Mouse (Mus musculus): ENCODE results near the gene Cd300ld3. TPM values are rescaled to one million over a fixed set of nuclear protein-coding genes. Genes with fewer than 3 reads are reported as not detected.
"Not testable (repeated sequence)": the region's sequence is repeated elsewhere in the genome, so short reads cannot be mapped to it uniquely, and the experiment has no call there.

Gene Cd300ld3
- polyA plus RNA-seq, 1 experiment from 2014 or later, result not detected

DNA sequence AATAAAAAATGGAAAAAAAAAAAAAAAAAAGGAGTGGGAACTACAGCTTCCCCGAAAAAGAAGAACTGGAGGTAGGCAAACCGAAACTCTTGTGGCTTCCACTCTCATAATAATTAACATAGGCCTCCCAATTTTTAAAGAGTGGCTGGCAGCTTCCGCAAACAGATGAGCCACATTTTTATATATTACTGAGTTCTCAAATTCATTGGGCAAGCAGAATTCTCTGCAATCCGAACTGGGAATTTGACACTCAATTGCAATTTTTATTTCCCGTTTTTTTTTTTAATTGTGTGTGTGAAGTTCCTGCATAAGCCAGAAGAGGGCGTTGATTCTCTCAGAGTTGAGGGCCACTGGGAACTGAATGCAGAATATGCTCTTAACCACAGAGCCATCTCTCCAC, 18.6 kb upstream of the Cd300ld3 start:
- Histone ChIP-seq H3K36me3 (ENCODE audit: control insufficient read depth, insufficient read depth) (no peaks in the 10 kb centered on the region), H3K4me2 (ENCODE audit: low read depth, low read length) (no peak overlapping the region), H3K27me3 (ENCODE audit: control insufficient read depth, insufficient read depth, low read length) (no peaks in the 10 kb centered on the region), H3K9me3 (replicated peaks; ENCODE audit: control insufficient read depth, low read length) (no peaks in the 10 kb centered on the region), H3K27ac (ENCODE audit: low read length) (no peak overlapping the region), H3K4me3 (ENCODE audit: low read length) (no peak overlapping the region), H3K4me1 (ENCODE audit: control insufficient read depth, insufficient read depth, low read length) (no peaks in the 10 kb centered on the region), H3K9ac (ENCODE audit: low read length) (no peak overlapping the region)
- ATAC-seq (replicated peaks; ENCODE audit: extremely low read depth, insufficient read depth, low FRiP score), result no peak
- WGBS, result 59% methylated on average over 6 of the region's 6 CpGs

DNA sequence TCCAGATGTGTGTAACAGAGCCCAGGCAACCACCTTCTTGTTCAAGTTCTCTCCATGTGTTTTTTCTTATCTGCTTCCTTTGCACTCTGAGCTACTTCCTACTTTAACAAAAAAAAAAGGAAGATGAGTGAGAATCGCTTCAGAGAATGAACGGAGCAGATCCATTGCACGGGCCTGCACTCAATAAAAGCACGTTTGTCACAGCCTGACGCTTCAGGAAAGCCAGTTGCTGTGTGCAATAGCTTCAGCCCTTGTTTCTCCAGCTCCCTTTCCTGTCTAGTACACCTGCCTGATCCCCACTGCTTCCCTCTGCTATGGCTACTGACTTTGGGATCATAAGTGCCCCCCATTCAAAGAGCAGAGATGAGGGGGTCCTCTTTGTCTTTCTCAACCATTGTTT, 13.9 kb upstream of the Cd300ld3 start, which contains the start of gene Cd300e:
TSS of gene Cd300e (minus strand) at position 101 of the 400 bp plus-strand sequence.
- no peak for ATAC-seq (replicated peaks; ENCODE audit: extremely low read depth, insufficient read depth, low FRiP score)
- no peak within 1 kb of the TSS for H3K4me2 ChIP-seq (ENCODE audit: low read depth, low read length)
- WGBS, result 32% methylated on average over 5 of the region's 5 CpGs
- no peaks in the 10 kb centered on the region for H3K27me3 ChIP-seq (ENCODE audit: control insufficient read depth, insufficient read depth, low read length)
- no peak within 1 kb of the TSS for H3K27ac ChIP-seq (ENCODE audit: low read length)
- H3K4me1 ChIP-seq (ENCODE audit: control insufficient read depth, insufficient read depth, low read length), result no peaks in the 10 kb centered on the region
- H3K9ac ChIP-seq (ENCODE audit: low read length), result no peak within 1 kb of the TSS
- H3K36me3 ChIP-seq (ENCODE audit: control insufficient read depth, insufficient read depth), result no peaks in the 10 kb centered on the region
- H3K4me3 ChIP-seq (ENCODE audit: low read length), result no peak within 1 kb of the TSS
- H3K9me3 ChIP-seq (replicated peaks; ENCODE audit: control insufficient read depth, low read length), result no peaks in the 10 kb centered on the region

- H3K4me1 ChIP-seq (ENCODE audit: control insufficient read depth, insufficient read depth, low read length), result no peaks in the 10 kb centered on the region
- H3K36me3 ChIP-seq (ENCODE audit: control insufficient read depth, insufficient read depth), result no peaks in the 10 kb centered on the region
- H3K27me3 ChIP-seq (ENCODE audit: control insufficient read depth, insufficient read depth, low read length), result no peaks in the 10 kb centered on the region
- no peaks in the 10 kb centered on the region for H3K9me3 ChIP-seq (replicated peaks; ENCODE audit: control insufficient read depth, low read length)
- no peak overlapping the region for H3K4me3 ChIP-seq (ENCODE audit: low read length)
- no peak overlapping the region for H3K9ac ChIP-seq (ENCODE audit: low read length)
- no peak overlapping the region for H3K4me2 ChIP-seq (ENCODE audit: low read depth, low read length)
- H3K27ac ChIP-seq (ENCODE audit: low read length), result no peak overlapping the region
- 66% methylated on average over 2 of the region's 2 CpGs for WGBS
- no peak for ATAC-seq (replicated peaks; ENCODE audit: extremely low read depth, insufficient read depth, low FRiP score)
Observed at GRCm38 (mm10) chr11:115059797-115060196, 11.6 kb upstream of the Cd300ld3 start.

DNA sequence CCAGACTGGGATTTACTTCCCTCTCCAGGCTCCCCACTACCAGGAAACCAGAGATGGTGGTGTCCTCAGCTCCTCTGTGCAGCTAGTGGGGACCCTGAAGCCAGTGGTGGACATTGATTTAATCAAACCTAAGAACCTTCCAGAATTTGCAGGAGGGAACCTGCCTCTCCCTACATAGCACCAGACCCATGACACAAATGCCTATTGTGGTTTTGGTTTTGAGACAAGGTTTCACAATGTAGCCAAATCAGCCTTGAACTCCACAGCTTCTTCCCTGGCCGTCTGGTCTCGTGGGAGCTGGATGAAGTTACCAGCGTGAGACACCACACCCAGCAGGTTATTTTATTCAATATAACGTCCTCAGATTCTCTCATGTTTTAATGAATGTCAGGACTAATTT, 10.5 kb upstream of the Cd300ld3 start:
- H3K4me3 ChIP-seq (ENCODE audit: low read length), result no peak overlapping the region
- H3K4me1 ChIP-seq (ENCODE audit: control insufficient read depth, insufficient read depth, low read length), result no peaks in the 10 kb centered on the region
- H3K9ac ChIP-seq (ENCODE audit: low read length), result no peak overlapping the region
- H3K27me3 ChIP-seq (ENCODE audit: control insufficient read depth, insufficient read depth, low read length), result no peaks in the 10 kb centered on the region
- no peak overlapping the region for H3K4me2 ChIP-seq (ENCODE audit: low read depth, low read length)
- H3K36me3 ChIP-seq (ENCODE audit: control insufficient read depth, insufficient read depth), result no peaks in the 10 kb centered on the region
- 60% methylated on average over 4 of the region's 4 CpGs for WGBS
- H3K9me3 ChIP-seq (replicated peaks; ENCODE audit: control insufficient read depth, low read length), result no peaks in the 10 kb centered on the region
- no peak for ATAC-seq (replicated peaks; ENCODE audit: extremely low read depth, insufficient read depth, low FRiP score)
- no peak overlapping the region for H3K27ac ChIP-seq (ENCODE audit: low read length)

DNA sequence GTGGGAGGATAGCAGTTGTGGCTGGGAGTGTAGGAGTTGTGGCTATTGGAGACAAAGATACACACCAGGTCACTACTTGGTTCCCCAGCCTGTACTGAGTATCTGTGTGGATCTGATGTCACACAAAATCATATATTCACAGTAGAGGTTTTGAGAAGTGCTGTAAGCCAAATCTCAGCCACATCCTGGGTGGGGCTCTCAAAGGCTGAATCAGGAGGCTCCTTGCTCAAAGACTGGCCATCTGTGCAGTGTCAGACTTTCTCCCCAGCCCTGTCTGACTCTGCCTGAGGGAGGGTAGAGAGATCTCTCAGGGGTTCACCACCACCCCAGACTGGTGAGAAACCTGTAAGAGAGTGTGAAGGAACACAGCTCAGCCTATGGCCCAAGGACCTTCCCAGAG, 6.3 kb upstream of the Cd300ld3 start:
- Histone ChIP-seq H3K4me1 (ENCODE audit: control insufficient read depth, insufficient read depth, low read length) (no peaks in the 10 kb centered on the region), H3K36me3 (ENCODE audit: control insufficient read depth, insufficient read depth) (no peaks in the 10 kb centered on the region), H3K27ac (ENCODE audit: low read length) (no peak overlapping the region), H3K9ac (ENCODE audit: low read length) (no peak overlapping the region), H3K27me3 (ENCODE audit: control insufficient read depth, insufficient read depth, low read length) (no peaks in the 10 kb centered on the region), H3K9me3 (replicated peaks; ENCODE audit: control insufficient read depth, low read length) (no peaks in the 10 kb centered on the region), H3K4me2 (ENCODE audit: low read depth, low read length) (no peak overlapping the region), H3K4me3 (ENCODE audit: low read length) (no peak overlapping the region)
- no peak for ATAC-seq (replicated peaks; ENCODE audit: extremely low read depth, insufficient read depth, low FRiP score)

- H3K9me3 ChIP-seq (replicated peaks; ENCODE audit: control insufficient read depth, low read length), result no peaks in the 10 kb centered on the region
- 94% methylated on average over 1 of the region's 1 CpGs for WGBS
- H3K36me3 ChIP-seq (ENCODE audit: control insufficient read depth, insufficient read depth), result no peaks in the 10 kb centered on the region
- no peak overlapping the region for H3K4me3 ChIP-seq (ENCODE audit: low read length)
- H3K27ac ChIP-seq (ENCODE audit: low read length), result no peak overlapping the region
- no peak overlapping the region for H3K9ac ChIP-seq (ENCODE audit: low read length)
- no peaks in the 10 kb centered on the region for H3K27me3 ChIP-seq (ENCODE audit: control insufficient read depth, insufficient read depth, low read length)
- no peak overlapping the region for H3K4me2 ChIP-seq (ENCODE audit: low read depth, low read length)
- no peak for ATAC-seq (replicated peaks; ENCODE audit: extremely low read depth, insufficient read depth, low FRiP score)
- no peaks in the 10 kb centered on the region for H3K4me1 ChIP-seq (ENCODE audit: control insufficient read depth, insufficient read depth, low read length)
Observed at GRCm38 (mm10) chr11:115052991-115053390, 4.8 kb upstream of the Cd300ld3 start.

GRCm38 (mm10) chr11:115052206-115052605, 4.0 kb upstream of the Cd300ld3 start:
- H3K9ac ChIP-seq (ENCODE audit: low read length), result no peak overlapping the region
- no peaks in the 10 kb centered on the region for H3K9me3 ChIP-seq (replicated peaks; ENCODE audit: control insufficient read depth, low read length)
- no peaks in the 10 kb centered on the region for H3K36me3 ChIP-seq (ENCODE audit: control insufficient read depth, insufficient read depth)
- no peak for ATAC-seq (replicated peaks; ENCODE audit: extremely low read depth, insufficient read depth, low FRiP score)
- no peak overlapping the region for H3K4me3 ChIP-seq (ENCODE audit: low read length)
- no peaks in the 10 kb centered on the region for H3K4me1 ChIP-seq (ENCODE audit: control insufficient read depth, insufficient read depth, low read length)
- 2% methylated on average over 9 of the region's 9 CpGs for WGBS
- no peaks in the 10 kb centered on the region for H3K27me3 ChIP-seq (ENCODE audit: control insufficient read depth, insufficient read depth, low read length)
- H3K27ac ChIP-seq (ENCODE audit: low read length), result no peak overlapping the region
- H3K4me2 ChIP-seq (ENCODE audit: low read depth, low read length), result no peak overlapping the region

DNA sequence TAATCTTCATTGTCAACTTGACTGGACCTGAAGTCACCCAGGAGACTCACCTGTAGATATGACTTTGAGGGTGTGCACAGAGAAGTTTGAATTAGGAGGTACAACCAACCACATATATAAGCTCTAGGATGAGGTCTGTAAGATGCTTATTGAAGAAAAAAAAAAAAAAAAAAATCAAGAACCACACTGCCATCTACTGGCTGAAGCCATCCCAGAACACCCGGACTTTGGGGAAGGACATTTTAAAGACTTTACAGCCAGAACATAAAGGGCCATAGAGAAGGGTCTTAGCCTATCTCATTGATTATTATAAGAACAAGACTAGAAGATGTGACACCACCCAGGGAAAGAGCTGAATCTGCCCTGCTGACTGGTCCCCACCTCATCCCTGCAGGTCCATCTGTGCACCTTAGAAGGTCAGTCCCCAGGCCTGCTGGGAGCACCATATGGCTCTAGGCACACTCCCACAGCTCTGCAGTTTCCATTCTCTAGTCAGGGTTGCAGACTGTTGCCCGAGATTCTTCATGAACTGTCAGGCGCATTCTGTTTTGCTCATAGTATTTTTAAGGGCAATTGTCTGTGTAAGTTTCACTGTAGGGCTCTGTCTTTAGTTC, 1.2 kb upstream of the Cd300ld3 start:
- 37% methylated on average over 3 of the region's 3 CpGs for WGBS
- Histone ChIP-seq H3K9ac (ENCODE audit: low read length) (no peak overlapping the region), H3K9me3 (replicated peaks; ENCODE audit: control insufficient read depth, low read length) (no peaks in the 10 kb centered on the region), H3K36me3 (ENCODE audit: control insufficient read depth, insufficient read depth) (no peaks in the 10 kb centered on the region), H3K27ac (ENCODE audit: low read length) (no peak overlapping the region), H3K4me3 (ENCODE audit: low read length) (no peak overlapping the region), H3K4me2 (ENCODE audit: low read depth, low read length) (no peak overlapping the region), H3K4me1 (ENCODE audit: control insufficient read depth, insufficient read depth, low read length) (no peaks in the 10 kb centered on the region), H3K27me3 (ENCODE audit: control insufficient read depth, insufficient read depth, low read length) (no peaks in the 10 kb centered on the region)
- no peak for ATAC-seq (replicated peaks; ENCODE audit: extremely low read depth, insufficient read depth, low FRiP score)

DNA sequence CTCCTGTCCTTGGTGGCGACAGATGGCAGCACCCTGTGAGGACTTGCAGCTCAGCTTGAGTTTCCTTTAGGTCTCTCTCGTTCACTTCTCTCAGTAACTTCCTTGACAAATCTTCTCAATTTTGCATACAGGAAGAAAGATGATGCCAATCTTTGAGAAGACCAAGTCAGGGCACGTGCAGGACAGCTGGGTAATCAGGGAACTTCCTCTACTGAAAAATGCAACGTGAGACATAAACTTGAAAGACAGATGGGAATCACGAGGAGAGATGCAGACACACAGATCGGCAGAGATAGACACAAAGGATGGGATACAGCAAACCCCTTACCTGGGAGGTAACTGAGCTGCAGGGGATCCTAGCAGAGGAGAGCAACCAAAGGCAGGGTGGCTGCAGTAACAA, 10.5 kb downstream of the Cd300ld3 start, which contains the start of gene Cd300ld5:
TSS of gene Cd300ld5 (minus strand) at position 101 of the 400 bp plus-strand sequence.
- no CpG with 5 or more reads among the region's 6 CpGs for WGBS
- not testable (repeated sequence) for H3K9ac ChIP-seq (ENCODE audit: low read length); H3K4me1 ChIP-seq (ENCODE audit: control insufficient read depth, insufficient read depth, low read length); H3K4me2 ChIP-seq (ENCODE audit: low read depth, low read length); H3K9me3 ChIP-seq (replicated peaks; ENCODE audit: control insufficient read depth, low read length); H3K36me3 ChIP-seq (ENCODE audit: control insufficient read depth, insufficient read depth); H3K4me3 ChIP-seq (ENCODE audit: low read length); H3K27me3 ChIP-seq (ENCODE audit: control insufficient read depth, insufficient read depth, low read length); H3K27ac ChIP-seq (ENCODE audit: low read length); ATAC-seq (replicated peaks; ENCODE audit: extremely low read depth, insufficient read depth, low FRiP score)
